Mouse (Mus musculus) frontal cortex, postnatal 14 days (tissue): ENCODE measurements at regions not wholly inside any gene's neighbourhood (a gene's known extent, or its start where the extent isn't known, plus 50 kb on each side); places are given as distances from the start of the nearest gene placed in this dataset.
"Not testable (repeated sequence)": the region's sequence is repeated elsewhere in the genome, so short reads cannot be mapped to it uniquely, and the experiment has no call there.

Source experiments
- DNase-seq, 2 experiments: peaks; one replicate each; pipeline ENCODE4 v3.0.0; 2022; ENCODE audit warnings: low spot score in 2 of 2

DNA sequence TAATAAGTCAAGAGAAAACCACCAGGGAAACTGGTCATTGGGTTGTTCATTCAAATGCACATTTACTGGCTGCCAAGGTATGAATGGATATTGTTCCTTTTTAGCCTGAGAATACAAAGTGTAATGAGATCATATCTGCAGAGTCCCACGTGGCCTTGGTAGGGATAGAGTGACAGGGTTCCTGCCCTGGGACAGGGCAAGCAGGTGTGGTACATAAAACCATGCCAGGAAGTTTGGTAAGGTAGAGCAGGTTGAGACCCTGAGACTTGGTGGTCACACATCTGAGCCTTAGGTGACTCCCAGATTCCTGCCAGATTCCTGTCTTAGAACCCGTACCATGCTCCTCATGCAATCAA is 320.5 kb downstream of the Tm4sf1 start:
- no peak for DNase-seq

DNA sequence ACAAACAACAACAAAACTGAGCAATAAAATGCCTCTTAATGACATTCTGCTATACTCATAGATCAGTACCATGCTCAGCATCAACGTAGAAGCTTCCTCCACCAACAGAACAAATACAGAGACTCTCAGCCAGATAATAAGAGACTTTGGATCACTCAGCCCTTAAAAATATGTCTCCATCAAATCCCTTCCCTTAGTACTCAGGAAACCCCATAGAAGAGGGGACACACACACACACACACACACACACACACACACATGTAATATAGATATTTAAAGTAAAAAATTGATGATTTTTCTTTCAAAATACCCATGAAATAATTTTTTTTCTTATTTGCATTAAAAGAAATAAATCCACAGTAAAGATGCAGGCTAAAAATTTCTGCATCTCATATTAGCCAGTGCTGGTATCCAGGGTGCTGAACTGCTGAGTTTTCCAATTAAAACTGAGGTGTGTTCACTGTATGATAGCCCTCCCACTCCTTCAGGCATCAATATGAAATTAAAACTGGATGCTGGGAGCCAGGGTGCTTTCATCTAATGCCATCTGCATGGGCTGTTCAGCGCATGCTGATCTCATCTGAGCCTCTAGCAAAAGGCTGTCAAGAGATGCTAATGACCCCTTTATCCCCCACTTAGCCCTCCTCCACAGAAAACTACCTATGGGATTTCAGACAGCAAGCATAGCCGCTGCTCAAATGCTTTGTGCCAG is 321.0 kb downstream of the Tm4sf1 start:
- DNase-seq = no peak

DNA sequence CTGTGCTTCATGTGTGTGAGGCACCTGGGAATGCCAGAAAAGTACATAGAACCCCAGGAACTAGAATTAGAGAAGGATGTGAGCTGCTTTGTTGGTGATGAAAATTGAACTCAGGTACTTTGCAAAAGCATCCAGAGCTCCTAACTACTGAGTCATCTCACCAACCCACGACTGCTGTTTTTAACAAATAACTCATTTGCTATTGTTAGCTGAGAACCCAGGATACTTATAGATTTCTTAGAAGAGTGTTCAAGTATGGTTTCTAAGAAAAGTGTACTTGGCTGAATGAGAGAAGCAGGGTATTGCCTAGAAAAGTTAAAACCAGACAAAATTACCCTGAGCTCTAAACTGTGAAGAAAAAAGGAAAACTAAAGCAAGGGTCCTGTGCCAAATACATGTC is 335.8 kb downstream of the Tm4sf1 start:
- DNase-seq = no peak

DNA sequence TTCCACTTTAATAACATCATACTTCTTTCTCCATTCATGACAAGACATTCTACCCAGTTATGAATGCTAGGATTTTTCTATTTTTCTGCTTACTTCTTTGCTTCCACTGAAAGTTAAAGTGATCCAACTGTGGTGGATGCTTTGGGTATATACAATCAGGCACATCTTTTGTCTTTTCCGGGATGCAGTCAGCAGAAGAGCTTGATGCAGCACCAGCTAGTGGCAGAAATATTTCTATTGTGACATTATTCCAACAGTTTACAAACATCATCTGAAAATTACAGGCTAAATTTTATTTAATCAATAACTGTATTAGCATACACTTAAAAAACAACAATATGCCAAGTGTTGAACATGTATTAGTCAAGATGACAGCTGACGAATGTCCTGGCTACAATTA is 336.3 kb downstream of the Tm4sf1 start:
- no peak for DNase-seq

DNA sequence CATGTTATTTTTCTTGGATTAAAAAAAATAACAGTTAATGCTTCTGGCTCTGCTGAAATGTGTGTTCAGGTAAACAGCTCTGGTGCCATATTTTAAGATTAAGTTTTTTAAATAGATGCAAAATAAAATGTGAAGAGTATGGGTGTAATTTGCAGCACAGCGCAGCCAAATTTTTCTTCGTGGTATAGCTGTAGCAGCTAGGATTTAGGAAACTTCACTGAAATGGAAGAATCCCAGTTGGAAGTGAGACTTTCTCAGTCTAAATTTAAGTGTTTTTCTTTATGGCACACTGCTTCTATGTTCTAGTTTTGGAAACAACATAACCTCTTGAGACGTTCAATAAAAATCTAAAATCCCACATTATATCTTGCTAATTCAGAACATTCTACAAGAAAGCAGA is 337.6 kb downstream of the Tm4sf1 start:
- DNase-seq = no peak

DNA sequence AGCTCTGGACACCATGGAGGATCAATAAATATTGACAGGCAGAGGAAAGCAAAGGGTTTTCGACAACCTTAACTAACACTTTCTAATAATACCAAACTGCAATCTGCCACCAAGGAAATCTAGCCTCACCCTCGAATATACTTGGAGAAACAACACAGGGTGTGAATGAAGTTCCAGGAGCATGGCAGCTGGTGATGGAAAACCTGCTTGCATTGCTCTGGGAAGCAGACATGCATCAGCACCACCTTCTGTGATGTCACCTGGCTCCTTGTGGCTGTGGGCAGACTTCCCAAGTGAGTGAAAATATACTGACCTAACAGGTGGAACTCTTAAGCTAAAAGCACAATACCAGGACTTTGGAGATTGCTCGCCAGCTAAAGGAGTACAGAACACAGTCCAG is 338.5 kb downstream of the Tm4sf1 start:
- DNase-seq = peak; percentile 7 to 12

DNA sequence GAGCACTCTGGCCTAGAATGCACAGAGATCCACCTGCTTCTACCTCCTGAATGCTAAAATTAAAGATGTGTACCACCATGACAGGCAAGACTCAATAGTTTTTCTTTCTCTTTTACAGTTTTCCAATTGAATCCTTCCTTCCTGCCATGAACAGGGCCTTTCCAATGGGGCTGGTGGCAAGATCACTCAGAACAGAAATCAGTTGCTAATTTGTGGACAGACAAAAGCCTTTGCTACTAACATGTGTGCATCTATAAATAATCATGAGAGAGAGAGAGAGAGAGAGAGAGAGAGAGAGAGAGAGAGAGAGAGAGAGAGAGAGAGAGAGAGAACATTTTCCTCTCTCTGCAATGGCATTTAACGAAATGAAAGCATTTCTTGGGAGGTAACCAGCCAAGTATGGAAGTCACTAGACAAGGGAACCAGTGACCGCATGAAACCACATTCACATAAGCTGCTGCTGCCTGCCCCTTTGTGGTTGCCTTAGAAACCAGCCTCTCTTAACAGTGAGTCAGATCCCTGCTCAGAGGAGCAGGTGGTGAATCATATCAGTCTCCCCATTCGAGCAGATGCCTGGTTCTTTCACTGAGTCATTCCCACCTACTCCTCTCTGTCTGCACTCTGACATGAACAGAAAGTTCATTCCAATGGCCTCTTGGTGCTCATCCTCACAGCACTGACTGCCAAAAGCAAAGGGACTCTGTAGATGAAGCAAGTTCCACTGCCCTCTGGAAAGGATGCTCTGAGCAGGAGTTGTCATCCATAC is 339.4 kb downstream of the Tm4sf1 start:
- DNase-seq = peak; percentile 46 to 62

DNA sequence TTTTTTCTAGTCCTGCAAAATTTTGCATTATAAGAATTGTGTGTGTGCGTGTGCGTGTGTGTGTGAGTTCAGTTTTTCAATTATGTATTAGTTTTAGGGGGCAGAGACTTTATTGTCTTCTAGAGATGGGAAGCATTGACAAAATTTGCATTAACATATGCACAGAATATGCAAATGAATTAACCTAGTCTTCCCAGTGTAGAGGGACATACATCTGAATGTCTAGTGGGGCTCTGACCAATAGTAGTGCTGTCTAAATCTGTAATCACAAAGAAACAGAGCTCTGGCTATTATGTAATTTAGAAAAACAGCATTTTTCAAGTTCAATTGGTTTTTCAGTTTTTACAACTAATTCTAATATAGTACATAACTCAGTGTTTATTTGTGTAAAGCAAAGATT is 344.8 kb downstream of the Tm4sf1 start:
- DNase-seq = no peak

DNA sequence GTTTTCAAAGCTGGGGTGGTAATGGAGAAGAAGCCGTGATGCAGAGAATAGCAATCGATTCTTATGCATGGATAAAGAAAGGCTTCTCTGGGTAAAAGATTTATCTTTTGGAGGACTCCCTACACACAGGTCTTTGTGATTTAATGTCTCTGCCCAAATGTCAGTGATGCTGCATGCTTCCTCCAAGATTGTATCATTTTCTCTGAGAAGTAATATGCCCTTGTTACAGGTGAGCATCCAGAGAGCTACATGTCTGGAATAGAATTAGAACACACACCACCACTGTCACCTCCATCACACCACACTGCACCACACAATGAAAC is 346.0 kb downstream of the Tm4sf1 start:
- no peak for DNase-seq

DNA sequence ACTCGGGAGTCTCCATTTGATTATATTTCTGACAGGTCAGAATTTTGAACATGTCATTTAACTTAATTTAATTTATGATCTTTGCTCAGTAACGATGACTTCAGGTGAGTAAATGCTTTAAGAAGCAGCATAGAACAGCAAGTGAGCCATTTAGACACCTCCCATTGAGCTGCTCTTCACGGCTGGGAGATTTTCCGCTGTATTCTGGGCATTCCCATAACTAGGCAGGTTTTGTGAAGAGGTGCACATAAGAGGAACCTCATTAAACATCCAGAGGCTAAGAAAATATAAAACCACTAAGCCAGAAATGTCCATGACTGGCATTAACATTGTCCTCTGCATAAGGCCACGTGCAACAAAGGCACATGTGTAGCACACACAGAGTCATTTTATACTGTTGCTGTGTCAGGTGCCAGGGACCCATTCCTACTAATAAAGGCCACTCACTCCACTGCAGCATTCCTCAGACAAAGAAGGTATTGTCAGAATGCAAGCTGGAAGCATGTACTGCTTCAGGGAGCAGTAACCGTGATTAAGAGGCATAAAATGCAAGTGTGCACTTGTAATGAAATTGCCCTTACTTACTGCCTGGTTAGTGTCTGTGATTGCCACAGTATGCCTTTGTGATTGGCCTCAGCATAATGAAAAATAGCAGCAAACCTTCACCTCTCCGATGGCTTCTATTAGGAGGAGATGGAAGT is 346.5 kb downstream of the Tm4sf1 start:
- DNase-seq = no peak

DNA sequence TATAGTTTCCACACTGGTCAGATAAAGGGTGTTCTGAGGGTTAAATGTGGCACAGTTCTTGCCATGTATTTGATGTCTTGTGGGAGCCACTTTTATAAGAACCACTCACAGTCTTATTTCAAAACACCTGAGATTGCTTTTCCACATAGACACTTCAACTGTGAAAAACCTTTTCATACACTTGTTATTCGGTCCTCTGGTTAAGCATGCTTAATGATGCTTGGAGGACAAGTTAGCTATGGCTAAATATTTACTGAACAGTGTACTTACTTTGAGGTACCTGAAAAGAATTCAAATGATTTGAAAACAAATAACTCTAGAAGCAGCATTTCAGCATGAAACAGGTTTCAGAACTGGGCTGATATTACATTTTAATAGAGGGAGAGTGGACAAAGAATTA is 359.2 kb downstream of the Tm4sf1 start:
- DNase-seq = not testable (repeated sequence)

DNA sequence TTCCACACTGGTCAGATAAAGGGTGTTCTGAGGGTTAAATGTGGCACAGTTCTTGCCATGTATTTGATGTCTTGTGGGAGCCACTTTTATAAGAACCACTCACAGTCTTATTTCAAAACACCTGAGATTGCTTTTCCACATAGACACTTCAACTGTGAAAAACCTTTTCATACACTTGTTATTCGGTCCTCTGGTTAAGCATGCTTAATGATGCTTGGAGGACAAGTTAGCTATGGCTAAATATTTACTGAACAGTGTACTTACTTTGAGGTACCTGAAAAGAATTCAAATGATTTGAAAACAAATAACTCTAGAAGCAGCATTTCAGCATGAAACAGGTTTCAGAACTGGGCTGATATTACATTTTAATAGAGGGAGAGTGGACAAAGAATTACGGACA is 372.8 kb downstream of the Tm4sf1 start:
- DNase-seq = not testable (repeated sequence)

DNA sequence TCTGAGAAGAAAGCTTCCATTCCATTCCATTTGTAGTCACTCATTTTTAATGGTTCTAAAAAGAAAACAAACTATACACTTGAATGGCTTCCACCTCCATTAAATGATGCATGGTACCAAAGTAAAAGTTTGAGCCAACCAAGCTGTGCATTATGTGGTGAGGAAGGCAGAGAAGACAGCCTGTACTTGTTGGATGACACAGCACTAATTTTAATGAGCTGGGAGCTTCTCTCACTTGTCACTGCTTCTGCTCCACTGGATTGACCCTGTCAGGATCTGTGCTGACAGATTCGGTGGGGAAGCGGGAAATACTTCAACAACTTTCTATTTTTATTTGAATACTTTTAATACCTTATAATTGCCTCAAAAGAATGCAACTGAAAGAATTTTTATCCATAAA is 403.3 kb downstream of the Tm4sf1 start:
- no peak for DNase-seq

DNA sequence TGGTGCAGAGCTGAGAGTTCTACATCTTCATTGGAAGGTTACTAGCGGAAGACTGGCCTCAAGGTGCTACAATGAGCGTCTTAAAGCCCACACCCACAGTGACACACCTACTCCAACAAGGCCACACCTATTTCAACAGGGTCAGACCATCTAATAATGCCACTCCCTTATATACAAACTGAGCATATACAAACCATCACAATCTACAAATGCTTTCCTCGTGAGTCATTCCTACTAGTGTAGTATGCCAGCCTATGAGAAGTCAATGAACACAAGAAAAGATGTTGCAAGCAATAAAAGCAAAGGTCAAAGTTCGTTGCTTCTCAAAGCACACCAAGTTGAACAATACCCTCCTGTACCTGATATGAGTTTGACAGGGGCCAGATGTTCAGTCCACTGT is 424.7 kb downstream of the Tm4sf1 start:
- no peak for DNase-seq

DNA sequence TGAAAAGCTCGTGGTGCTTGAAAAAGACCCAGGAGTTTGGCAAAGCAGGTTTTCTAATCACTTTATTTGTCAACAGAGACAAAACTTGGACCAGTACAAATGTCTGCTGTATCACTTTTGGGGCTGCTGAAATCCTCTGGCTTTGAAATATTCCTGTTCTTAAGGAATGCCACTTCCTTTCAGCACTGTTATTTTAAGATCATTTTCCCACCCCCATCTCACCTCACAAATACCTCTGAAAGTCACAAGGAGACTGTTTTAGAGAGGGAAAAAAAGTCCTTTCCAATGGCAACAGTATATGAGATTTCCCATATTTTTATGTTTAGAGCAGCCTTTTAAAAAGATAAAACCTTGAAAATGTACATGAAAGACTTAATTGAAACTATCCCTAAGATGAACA is 438.2 kb downstream of the Tm4sf1 start:
- DNase-seq = no peak

DNA sequence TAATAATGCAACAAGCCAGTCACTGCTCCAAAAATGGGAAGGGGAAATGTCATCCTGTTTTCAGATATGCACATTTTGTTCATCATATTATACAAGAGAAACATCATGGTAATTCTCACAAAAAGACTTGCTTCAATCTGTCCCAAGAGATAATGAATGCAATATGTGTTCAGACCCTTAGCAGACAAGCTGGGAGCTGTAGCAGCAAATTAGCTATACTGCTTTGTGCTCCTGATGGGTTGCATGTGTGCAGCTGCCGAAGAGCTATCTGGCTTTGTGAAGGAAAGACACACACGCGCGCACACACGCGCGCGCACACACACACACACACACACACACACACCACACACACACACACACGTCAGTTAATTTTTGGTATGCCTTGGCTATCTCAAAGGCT is 441.9 kb downstream of the Tm4sf1 start:
- DNase-seq = no peak

DNA sequence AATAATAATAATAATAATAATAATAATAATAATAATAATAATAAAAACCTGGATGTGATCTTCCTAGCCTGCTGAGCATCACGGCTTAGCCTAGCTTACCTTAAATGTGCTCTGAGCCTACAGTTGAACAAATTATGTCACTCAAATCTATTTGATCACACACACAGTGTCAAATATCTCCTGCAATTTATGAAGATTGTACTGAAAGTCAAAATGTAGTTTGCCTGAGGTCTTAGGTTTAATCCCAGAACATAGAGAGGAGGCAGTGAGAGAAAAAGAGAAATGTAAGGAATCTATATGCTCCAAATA is 456.4 kb downstream of the Tm4sf1 start:
- DNase-seq = no peak

DNA sequence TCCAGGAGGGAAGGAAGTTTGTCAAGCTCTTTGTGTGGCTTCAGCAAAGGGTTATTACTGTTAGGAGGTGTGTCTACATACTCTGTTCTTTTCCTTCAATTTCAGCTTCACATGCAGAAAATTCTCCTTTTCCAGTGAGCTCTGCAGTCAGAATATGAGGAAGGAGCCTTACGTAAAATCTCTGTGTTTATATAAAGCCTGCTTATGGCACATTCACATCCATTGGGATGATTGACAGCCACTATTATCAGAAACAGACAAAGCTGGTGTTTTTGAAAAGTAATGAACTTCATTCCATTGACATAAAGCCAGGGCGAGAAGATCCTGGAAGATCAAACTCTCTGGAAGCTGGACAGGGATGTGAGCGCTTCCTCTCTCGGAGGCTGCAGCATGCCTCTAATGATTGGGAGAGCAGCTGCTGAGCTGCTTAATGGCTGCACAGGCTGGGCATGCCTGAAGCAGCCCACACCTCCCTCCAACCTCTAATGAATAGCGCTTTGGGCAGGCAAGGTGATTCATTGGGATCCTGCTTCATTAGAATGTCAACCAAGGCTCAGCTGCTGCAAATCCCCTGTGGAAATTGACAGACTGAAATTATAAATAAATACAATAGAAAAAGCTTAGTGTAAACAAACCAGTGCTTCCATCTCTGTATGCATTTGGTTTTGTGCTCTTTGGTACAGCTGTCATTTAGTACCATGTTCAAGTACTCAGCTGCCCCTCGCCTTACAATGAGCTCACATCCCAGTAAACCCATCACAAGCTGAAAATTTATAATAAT is 456.9 kb downstream of the Tm4sf1 start:
- no peak for DNase-seq

DNA sequence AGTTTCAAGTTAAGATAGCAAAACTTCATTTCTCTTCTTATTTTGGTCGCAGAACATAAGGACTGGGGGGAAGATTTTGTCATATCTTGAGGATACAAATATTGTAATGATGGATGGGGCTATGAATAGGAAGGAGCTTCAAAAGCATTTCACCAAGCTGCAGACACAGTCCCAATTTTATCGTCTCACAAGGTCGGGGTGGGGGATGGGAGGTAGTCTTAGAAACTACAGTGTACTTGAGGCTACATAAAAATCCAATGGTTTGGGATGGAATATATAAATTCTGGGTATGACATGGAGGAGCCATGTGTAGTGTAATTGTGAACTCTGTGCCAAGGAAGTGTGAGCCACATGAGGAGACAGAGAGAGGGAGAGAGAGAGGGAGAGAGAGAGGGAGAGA is 464.6 kb downstream of the Tm4sf1 start:
- DNase-seq = no peak

DNA sequence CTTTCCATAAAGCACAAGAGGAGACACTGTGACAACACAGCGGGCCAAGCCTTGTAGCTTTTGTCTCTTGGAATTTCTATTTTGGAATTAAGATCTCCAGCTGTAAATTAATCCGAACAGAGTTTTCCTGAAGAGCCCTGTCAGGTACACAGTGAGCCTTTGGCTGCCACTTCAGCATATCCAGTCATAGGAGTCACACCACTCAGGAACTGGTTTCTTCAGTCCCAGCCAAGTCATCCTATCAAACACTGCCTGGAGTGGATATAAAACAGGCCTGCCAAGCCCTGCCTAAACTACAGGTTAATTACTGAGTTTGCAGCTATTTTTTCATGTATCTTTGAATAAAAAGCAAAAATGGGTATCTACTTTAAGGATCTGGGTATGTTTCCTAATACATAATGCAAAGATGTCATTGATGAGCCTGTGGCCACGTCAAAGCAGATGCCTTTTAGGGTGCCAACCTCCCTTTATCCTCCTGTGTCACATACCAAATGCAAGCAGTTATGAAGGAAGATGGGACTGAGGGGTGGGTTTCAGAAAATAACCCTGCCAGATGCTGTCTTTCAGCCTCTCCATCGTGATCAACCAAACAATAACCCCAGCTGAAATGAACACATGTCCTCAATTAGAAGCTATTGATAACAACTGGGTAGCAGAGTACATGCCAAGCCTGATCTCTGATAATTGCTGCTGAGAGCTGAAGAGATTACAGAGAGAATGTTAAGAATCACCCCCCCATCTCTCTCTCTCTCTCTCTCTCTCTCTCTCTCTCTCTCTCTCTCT is 471.3 kb downstream of the Tm4sf1 start:
- DNase-seq = no peak

DNA sequence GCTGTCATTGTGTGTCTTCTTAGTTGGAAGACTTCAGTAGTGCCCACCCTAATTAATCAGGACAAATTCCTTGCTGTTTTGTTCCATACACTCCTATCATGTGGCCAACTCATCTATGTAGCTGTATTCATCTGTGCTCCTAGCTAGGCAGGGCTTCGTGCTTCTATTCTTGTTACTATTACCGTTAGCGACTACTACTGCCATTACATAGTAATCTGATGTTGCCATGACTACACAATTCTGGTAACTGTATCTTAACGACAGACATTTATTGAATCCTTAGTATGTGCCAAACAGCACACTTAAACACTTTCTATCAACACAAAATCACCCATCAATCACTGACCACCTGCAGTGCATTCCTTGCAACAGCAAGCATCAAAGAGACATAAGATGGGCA is 477.6 kb downstream of the Tm4sf1 start:
- no peak for DNase-seq

DNA sequence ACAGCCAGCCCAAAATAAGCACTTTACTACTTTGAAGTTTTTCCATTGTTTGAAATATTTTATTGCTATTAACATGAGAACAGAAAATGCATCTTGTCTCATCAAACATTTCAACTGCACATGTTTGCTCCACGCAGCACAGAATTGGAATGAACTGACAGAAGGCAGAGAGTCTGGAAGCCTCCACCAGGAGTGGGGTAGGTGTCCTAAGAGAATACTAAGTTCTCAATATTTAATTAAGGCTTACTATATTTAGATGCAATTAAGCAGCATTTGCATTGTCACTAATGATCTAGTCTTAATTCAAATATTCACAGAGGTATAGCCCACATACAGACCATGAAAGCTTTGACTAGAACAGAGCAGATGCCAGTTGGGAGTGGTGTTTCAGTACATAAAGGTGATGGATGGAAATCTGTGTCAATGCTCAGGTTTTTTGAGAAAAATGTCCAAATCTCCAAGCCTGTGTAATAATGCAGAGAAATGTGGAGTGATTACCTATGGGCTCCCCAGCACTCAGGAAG is 491.2 kb downstream of the Tm4sf1 start:
- no peak for DNase-seq
